Mouse (Mus musculus) liver, postnatal 0 days (tissue): ENCODE measurements at regions not wholly inside any gene's neighbourhood (a gene's known extent, or its start where the extent isn't known, plus 50 kb on each side); places are given as distances from the start of the nearest gene placed in this dataset.

ENCODE experiments used
- CTCF ChIP-seq: sonication (generic); IDR thresholded peaks from 2 replicates; pipeline ENCODE4 v1.5.1; 2016; ENCODE audit warnings: antibody characterized with exemption, low read depth
- EP300 ChIP-seq: IDR thresholded peaks from 2 replicates; pipeline ENCODE4 v1.6.1; 2016; ENCODE audit warnings: antibody characterized with exemption, low read depth, mild to moderate bottlenecking

DNA sequence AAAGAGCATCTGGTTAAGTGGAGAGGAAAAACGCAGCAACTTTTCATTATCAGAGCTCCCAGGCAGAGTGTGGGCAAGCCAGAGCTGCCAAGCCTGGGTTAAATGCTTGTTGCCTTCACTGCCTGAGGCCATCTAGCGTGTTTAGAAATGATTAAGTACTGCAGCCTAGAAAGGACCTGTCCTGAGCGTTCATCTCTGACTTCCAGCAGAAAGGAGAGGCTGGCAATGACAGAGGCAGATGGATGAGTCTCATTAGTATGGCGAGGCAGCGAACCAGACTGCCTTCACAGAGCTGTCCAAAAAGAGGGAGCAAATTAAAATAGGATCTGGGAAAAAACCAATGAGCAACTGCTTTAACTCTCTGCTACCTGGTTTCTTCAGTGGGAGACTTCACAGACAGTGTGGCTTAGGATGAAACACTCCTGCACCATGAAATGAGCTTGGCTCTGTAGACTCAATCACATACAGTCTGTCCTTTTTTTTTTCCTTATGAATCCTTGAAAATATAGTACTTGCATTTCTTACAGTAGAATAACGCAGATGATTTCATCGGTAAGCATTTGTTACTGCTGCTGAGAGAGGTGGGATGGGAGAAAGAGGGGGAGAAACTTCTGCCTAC lies 458.7 kb upstream of the Pou3f2 start:
- no peak for TF ChIP-seq CTCF
- TF ChIP-seq EP300: no peak
